Mouse (Mus musculus): ENCODE results near the gene Babam2. TPM values are rescaled to one million over a fixed set of nuclear protein-coding genes. Genes with fewer than 3 reads are reported as not detected.

Gene Babam2
- polyA plus RNA-seq, 1 experiment from 2014 or later, result 122 TPM

- in situ Hi-C loops (cut with MboI; ENCODE audit: low pct_unique_long_range_greater_than_20kb), result no loop called here
Observed at GRCm38 (mm10) chr5:31875443-31875842, 178.0 kb downstream of the Babam2 start.

GRCm38 (mm10) chr5:31876216-31876974, 178.9 kb downstream of the Babam2 start:
- CTCF ChIA-PET, result no interaction called here
- POLR2A ChIA-PET, result no interaction called here
- ATAC-seq (peak; percentile 57), DNase-seq (ENCODE audit: low read depth, low spot score) (no peak)
- TF ChIP-seq CTCF (IDR thresholded peaks at IDR 0.05), result no peak
- in situ Hi-C loops (cut with MboI; ENCODE audit: low pct_unique_long_range_greater_than_20kb), result no loop called here
- H3K27me3 ChIP-seq, result no peaks in the 10 kb centered on the region

More at GRCm38 (mm10) chr5:31875443-31875842, 178.0 kb downstream of the Babam2 start:
- DNase-seq (ENCODE audit: low read depth, low spot score), result no peak
- ChIA-PET POLR2A (interaction anchor here (0.6 kb wide), 1 partner anchor 634 kb away, joined by 4 read pairs; no protein-coding TSS in a partner anchor), CTCF (no interaction called here)
- ATAC-seq, result no peak
- H3K27me3 ChIP-seq, result no peaks in the 10 kb centered on the region
- TF ChIP-seq CTCF (IDR thresholded peaks at IDR 0.05), result no peak

GRCm38 (mm10) chr5:31880457-31880856, 183.0 kb downstream of the Babam2 start:
- POLR2A ChIA-PET, result no interaction called here
- no peak for TF ChIP-seq CTCF (IDR thresholded peaks at IDR 0.05)
- in situ Hi-C loops (cut with MboI; ENCODE audit: low pct_unique_long_range_greater_than_20kb), result no loop called here
- ATAC-seq, result no peak
- no peaks in the 10 kb centered on the region for H3K27me3 ChIP-seq
- no peak for DNase-seq (ENCODE audit: low read depth, low spot score)
- CTCF ChIA-PET, result interaction anchor here (0.9 kb wide), 1 partner anchor 154 kb away, joined by 3 read pairs; no protein-coding TSS in a partner anchor

- POLR2A ChIA-PET, result no interaction called here
- no peak for TF ChIP-seq CTCF (IDR thresholded peaks at IDR 0.05)
- no peaks in the 10 kb centered on the region for H3K27me3 ChIP-seq
- DNase-seq (ENCODE audit: low read depth, low spot score) (no peak), ATAC-seq (no peak)
- CTCF ChIA-PET, result no interaction called here
- in situ Hi-C loops (cut with MboI; ENCODE audit: low pct_unique_long_range_greater_than_20kb), result no loop called here
Observed at GRCm38 (mm10) chr5:31882297-31882696, 184.8 kb downstream of the Babam2 start.

- ChIA-PET POLR2A (interaction anchor here (0.7 kb wide), 1 partner anchor 10 kb away, joined by 3 read pairs; no protein-coding TSS in a partner anchor), CTCF (no interaction called here)
- DNase-seq (ENCODE audit: low read depth, low spot score) (no peak), ATAC-seq (no peak)
- H3K27me3 ChIP-seq, result no peaks in the 10 kb centered on the region
- in situ Hi-C loops (cut with MboI; ENCODE audit: low pct_unique_long_range_greater_than_20kb), result no loop called here
- TF ChIP-seq CTCF (IDR thresholded peaks at IDR 0.05), result no peak
Observed at GRCm38 (mm10) chr5:31884962-31885361, 187.5 kb downstream of the Babam2 start.

GRCm38 (mm10) chr5:31887590-31887989, 190.1 kb downstream of the Babam2 start:
- ATAC-seq, result no peak
- CTCF ChIA-PET, result no interaction called here

GRCm38 (mm10) chr5:31888341-31888740, 190.9 kb downstream of the Babam2 start:
- POLR2A ChIA-PET, result interaction anchor here (0.7 kb wide), 1 partner anchor 124 kb away, joined by 3 read pairs; no protein-coding TSS in a partner anchor
- ATAC-seq, result no peak
- H3K27me3 ChIP-seq, result no peaks in the 10 kb centered on the region
- DNase-seq (ENCODE audit: low read depth, low spot score), result no peak
- no peak for TF ChIP-seq CTCF (IDR thresholded peaks at IDR 0.05)
- in situ Hi-C loops (cut with MboI; ENCODE audit: low pct_unique_long_range_greater_than_20kb), result no loop called here
- CTCF ChIA-PET, result interaction anchor here (2.0 kb wide), 1 partner anchor 14 kb away, joined by 11 read pairs; no protein-coding TSS in a partner anchor

More at GRCm38 (mm10) chr5:31887590-31887989, 190.1 kb downstream of the Babam2 start:
- no peaks in the 10 kb centered on the region for H3K27me3 ChIP-seq
- POLR2A ChIA-PET, result no interaction called here
- in situ Hi-C loops (cut with MboI; ENCODE audit: low pct_unique_long_range_greater_than_20kb), result no loop called here
- TF ChIP-seq CTCF (IDR thresholded peaks at IDR 0.05), result no peak
- DNase-seq (ENCODE audit: low read depth, low spot score), result no peak

GRCm38 (mm10) chr5:31892631-31893030, 195.1 kb downstream of the Babam2 start:
- TF ChIP-seq CTCF (IDR thresholded peaks at IDR 0.05), result no peak
- CTCF ChIA-PET, result interaction anchor here (0.9 kb wide), 1 partner anchor 11 kb away, joined by 3 read pairs; no protein-coding TSS in a partner anchor
- H3K27me3 ChIP-seq, result no peaks in the 10 kb centered on the region
- DNase-seq (ENCODE audit: low read depth, low spot score), result no peak
- no peak for ATAC-seq
- POLR2A ChIA-PET, result no interaction called here
- in situ Hi-C loops (cut with MboI; ENCODE audit: low pct_unique_long_range_greater_than_20kb), result no loop called here

GRCm38 (mm10) chr5:31899901-31900300, 202.4 kb downstream of the Babam2 start:
- POLR2A ChIA-PET, result no interaction called here
- in situ Hi-C loops (cut with MboI; ENCODE audit: low pct_unique_long_range_greater_than_20kb), result no loop called here

GRCm38 (mm10) chr5:31902144-31902543, 204.7 kb downstream of the Babam2 start:
- ChIA-PET CTCF (interaction anchor here (1.2 to 2.1 kb wide), 3 partner anchors 13 to 31 kb away, joined by 3 to 11 read pairs (median 3); no protein-coding TSS in a partner anchor), POLR2A (no interaction called here)
- in situ Hi-C loops (cut with MboI; ENCODE audit: low pct_unique_long_range_greater_than_20kb), result no loop called here
- DNase-seq (ENCODE audit: low read depth, low spot score) (no peak), ATAC-seq (no peak)
- no peak for TF ChIP-seq CTCF (IDR thresholded peaks at IDR 0.05)
- H3K27me3 ChIP-seq, result no peaks in the 10 kb centered on the region

More at GRCm38 (mm10) chr5:31899901-31900300, 202.4 kb downstream of the Babam2 start:
- CTCF ChIA-PET, result no interaction called here
- no peaks in the 10 kb centered on the region for H3K27me3 ChIP-seq
- TF ChIP-seq CTCF (IDR thresholded peaks at IDR 0.05), result no peak
- ATAC-seq, result no peak
- no peak for DNase-seq (ENCODE audit: low read depth, low spot score)

- in situ Hi-C loops (cut with MboI; ENCODE audit: low pct_unique_long_range_greater_than_20kb), result no loop called here
- POLR2A ChIA-PET, result no interaction called here
- H3K27me3 ChIP-seq, result no peaks in the 10 kb centered on the region
- no peak for DNase-seq (ENCODE audit: low read depth, low spot score)
- ATAC-seq, result no peak
- no peak for TF ChIP-seq CTCF (IDR thresholded peaks at IDR 0.05)
- CTCF ChIA-PET, result interaction anchor here (0.8 to 2.1 kb wide), 4 partner anchors 11 to 279 kb away, joined by 3 to 11 read pairs (median 3); no protein-coding TSS in a partner anchor
Observed at GRCm38 (mm10) chr5:31902891-31903290, 205.4 kb downstream of the Babam2 start.
